Mouse (Mus musculus): Measurements from ENCODE around the gene Edf1.

- TF ChIP-seq CTCF (IDR thresholded peaks at IDR 0.05; ENCODE audit: extremely low read depth, insufficient read depth, insufficient read length, insufficient replicate concordance) (no peak), POLR2A (IDR thresholded peaks at IDR 0.05; ENCODE audit: low read depth, low read length) (no peak)
These were observed 18.6 kb downstream of the Edf1 start for GRCm38 (mm10) chr2:25576028-25576850.
